Mouse (Mus musculus) cerebellum, postnatal 10 days (tissue): ENCODE data around the gene Spata9.
"Not testable (repeated sequence)": the region's sequence is repeated elsewhere in the genome, so short reads cannot be mapped to it uniquely, and the experiment has no call there.

Experiments used
- DNase-seq, 2 experiments: peaks; one replicate each; pipeline ENCODE4 v3.0.0; 2021; ENCODE audit warnings: mixed read lengths in 2 of 2

Gene Spata9

GRCm38 (mm10) chr13:75966850-75967249, at the start of gene Spata9:
Gene Spata9 (plus strand): TSS chr13:75967150.
- no peak for DNase-seq

GRCm38 (mm10) chr13:75927951-75928350, 39.0 kb upstream of the Spata9 start:
- no peak for DNase-seq

- not testable (repeated sequence) for DNase-seq
These were observed 37.9 kb upstream of the Spata9 start for GRCm38 (mm10) chr13:75929071-75929470.

GRCm38 (mm10) chr13:75930023-75930422, 36.9 kb upstream of the Spata9 start:
- DNase-seq: peak in 1 of 2 experiments; percentile 18

DNA sequence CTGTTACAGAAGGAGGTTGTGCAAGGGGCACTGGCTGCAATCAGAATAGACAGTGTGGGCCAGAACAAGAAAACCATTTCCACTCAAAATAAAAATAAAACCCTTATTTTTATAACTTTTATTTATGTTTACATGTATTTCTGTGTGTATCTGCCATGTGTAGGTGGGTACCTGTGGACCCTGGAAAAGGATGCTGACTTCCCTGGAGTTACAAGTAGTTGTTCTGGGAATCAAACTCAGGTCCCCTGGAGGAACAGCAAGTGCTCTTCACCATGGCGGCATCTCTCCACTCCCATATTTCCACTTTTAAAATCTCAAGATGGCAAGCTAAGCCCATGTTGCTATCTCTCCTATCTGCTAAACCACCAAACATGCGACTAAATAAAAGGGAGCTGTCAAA, 36.3 kb upstream of the Spata9 start:
- no peak for DNase-seq

DNA sequence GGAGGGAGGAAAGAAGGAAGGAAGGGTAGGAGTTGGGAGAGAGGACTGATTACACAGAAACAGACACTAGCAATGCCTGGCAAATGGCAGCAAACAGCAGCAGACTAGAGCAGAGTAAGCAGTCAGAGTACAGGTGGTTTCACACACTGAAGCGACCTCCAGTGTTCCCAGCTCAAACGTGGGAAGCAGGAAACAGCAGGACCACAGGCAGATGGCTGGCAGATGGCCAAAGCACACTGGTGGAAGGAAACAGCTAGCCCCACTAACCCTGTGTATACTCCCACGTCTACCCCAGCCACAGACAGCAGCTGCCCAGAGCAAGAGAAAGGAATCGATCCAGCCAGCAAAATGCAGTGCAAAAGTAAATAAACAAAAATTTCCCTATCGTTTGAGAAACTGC, 35.9 kb upstream of the Spata9 start:
- DNase-seq: peak; percentile 83 to 87

DNA sequence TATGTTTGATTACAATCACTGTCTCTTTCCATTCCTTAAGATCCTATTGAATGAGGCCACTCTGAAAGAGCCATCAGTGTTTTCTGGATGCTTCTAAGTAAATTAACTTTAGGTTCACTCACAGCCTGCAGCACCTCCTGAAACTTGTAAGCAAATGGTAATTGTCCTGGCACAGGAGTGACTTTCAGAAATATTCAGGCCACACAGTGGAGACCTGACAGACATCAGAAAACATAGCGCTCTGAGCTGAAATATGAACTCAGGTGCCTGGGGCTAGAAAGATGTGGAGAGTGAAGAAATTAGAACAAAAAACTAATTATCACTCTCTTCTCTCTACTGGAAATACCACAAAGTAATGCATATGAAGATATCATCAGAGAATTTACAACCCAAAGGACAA, 33.7 kb upstream of the Spata9 start:
- DNase-seq: no peak

DNA sequence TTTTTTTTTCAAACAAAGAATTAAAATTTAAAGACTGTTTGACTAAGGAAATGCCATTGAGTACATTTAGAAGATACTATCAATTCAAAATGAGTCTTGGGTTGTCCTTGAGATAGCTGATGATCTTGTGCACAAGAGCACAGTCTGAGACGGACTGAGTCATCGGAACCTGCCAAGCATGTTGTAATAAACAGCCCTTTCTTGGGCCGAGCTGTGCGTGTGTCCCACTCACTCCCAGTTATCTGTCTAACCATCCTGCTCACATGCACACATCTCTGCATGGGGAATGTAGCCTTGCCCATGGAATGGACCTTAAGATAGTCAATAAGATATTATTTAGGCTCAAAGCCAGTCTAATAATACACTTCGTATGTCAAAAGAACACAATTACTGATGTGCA, 28.1 kb upstream of the Spata9 start:
- DNase-seq: no peak

DNA sequence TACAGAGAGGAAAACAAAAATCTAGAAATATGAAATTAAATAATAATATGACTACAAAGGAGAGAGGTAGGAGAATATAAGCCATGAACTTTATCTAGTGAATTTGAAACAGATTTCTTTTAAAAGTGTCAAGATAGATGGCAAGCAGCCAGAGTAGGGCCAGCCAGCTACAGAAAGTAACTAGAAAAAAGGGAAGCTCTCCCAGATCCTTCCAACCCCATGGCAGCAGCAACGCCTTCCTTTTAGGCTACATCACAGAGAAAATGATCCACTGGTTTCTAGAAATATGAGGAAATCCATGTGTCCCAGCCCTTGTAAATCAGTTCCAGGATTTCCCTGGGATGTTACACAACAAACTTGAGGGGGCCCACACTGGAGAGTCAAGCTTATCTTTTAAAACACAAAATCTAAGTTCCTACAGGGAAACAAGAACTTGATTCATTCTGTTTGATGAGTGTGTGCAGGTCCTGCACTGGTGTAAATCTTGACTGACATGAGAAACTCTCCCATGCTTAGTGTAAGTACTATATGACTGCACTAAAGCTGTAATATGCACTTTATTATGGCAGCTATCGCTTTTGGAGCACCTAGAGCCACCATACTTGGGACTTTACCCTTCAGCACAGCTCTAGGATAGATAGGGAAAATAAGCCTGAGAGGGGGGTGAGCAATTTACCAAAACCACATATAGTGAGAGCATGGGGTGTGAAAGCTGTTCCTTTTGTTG, 26.0 kb upstream of the Spata9 start:
- DNase-seq: peak in 1 of 2 experiments; percentile 19

GRCm38 (mm10) chr13:75941518-75942295, 25.2 kb upstream of the Spata9 start:
- DNase-seq: peak in 1 of 2 experiments; percentile 14

DNA sequence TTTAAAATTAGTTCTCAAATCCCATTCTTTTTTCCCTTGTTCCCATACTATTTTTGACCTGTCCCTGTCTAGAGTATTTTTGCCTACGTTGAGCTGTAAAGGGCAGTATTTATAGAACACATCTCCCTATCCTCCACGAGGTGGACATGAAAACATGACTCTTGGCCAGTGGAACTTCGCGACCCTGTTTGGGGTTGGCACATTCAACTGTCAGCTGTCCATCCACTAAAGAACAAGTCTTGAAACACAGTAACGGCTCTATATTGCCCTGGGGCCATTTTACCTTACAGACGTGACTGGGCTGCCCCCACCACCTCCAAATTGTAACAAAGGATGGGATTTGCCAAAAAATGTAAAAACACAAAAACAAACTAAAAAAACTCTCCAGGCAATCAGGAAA, 24.2 kb upstream of the Spata9 start:
- DNase-seq: peak; percentile 50 to 66

DNA sequence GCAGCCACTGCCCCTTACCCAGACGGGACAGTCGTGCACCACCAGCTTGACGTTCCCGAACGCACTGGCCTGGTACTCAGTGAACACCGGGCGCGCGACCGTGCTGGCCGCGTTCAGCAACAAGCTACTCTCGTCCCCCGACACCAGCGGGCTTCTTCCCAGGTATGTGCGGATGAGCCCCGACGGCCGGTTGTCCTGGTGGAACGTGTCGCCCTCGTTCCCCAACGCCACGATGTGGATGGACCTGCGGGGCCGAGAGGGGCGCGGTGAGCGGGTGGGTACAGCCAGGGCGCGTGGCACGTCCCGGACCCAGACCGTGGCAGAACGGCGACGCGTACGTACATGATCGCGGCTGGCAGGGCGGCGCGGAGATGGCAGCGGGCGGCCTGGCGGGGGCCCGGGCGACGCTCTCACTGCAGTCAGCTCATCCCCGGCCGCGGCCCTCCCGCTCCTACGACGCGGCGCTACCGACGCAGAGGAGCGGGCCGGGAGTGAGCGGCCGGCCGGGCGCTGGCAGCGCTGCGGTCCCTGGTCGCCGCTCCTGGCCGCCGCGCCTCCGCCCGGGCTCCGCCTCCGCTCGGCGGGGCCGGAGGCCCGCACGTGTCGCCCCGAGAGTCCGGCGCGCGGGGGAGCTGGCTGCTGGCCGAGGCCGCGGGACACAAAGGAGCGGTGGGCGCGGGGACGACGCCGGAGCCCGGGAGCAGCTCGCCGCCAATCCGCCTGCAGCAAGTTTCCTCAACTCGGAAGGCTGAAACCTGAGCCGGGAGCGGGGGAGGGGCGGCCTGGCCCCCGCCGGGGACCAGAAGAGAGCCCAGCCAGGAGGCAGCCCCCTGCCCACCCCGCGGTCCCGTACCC, 23.5 kb upstream of the Spata9 start, which contains the start of gene Rhobtb3:
Gene Rhobtb3, minus strand, starts transcription at position 737 of the 855 bp plus-strand sequence.
- peak; percentile 88 to 91 for DNase-seq

DNA sequence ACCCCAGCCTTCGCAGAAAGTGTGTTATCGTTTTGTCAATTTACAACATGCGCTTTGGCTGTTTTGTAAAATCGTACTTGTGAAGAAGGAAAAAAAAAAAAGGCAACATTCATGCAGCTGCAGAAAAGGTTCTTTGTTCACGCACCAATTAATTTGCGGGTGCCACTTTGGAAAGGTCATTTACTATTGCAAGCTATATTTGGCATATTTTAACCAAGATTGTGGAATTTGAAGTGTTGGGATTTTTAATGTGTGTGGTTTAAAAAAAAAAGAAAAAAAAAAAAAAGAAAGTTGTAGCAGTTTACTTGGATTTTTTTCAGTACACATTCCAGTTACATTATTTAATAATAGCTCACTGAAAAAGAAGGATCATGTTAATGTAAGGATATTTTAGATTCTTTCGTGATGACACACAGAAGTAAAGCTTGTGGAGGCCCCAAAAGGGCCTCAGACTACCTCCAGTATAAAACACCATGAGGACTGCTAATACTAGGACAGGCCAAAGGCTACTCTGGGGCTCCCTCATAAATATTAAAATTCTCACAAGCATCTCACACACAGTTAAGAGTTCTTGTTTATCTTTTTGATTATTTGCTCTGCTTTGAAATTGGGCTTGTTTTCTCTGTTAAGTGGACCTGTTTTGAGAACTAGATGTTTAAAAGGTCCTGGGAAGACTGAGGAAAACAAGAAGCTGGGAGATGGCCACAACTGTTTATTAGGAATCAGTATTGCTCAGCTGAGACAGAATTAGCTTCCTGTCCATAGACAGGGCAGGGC, 22.7 kb upstream of the Spata9 start:
- peak in 1 of 2 experiments; percentile 12 for DNase-seq

DNA sequence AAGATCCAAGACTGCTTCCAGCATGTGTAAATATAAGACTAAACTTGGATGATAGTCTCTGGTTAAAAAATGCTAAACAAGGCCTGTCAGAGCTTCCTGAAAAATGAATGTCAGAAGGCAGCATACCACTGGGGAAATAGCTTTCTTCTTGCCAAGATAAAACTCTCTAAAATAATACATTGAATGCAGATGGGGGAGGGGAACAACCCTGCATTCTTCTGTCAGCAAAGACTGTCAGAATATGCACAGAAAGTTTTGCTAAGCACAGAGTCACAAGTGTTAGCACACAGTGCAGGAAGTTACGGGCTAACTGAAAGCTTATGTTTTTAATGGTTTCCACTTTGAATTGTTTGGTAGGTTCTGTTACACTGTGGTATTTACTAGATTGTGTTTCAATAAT, 16.7 kb upstream of the Spata9 start:
- DNase-seq: no peak

DNA sequence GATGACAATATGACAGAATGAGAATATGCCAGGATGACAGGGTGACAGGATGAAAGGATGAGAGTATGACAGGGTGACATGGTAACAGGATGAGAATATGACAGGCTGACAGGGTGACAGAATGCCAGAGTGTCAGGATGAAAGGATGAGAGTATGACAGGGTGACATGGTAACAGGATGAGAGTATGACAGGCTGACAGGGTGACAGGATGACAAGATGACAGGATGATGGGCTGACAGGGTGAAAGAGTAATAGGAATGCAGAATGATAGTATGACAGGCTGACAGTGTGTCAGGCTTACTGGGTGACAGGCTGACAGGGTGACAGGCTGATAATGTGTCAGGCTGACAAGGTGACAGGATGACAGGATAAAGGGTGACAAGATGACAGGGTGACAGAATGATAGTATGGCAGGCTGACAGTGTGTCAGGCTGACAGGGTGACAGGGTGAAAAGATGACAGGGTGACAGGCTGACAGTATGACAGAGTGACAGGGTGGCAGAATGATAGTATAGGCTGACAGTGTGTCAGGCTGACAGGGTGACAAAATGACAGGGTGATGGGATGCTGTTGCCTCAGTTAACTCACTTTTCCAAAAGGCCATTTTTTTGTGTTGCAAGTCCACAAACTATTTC, 11.5 kb upstream of the Spata9 start:
- DNase-seq: no peak

GRCm38 (mm10) chr13:75974481-75974880, 7.5 kb downstream of the Spata9 start:
- DNase-seq: no peak

GRCm38 (mm10) chr13:75975629-75976028, 8.7 kb downstream of the Spata9 start:
- DNase-seq: no peak

DNA sequence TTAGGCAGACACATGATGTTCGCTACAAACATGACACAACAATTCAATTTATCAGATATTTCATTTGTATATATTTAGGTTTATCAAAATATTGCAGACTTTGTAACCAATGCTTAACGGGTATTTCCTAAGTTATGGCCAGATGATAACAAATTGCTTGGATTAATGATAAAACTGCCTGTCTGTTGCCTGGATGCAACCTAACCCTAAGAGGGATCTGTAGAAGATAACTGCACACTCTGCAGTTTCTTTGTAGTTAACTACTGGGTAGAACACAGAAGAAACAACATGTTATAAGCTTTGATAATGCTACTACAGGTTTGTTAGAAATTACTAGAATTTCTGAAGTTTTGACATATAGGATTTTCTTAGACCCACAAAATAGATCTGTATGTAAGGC, 9.3 kb downstream of the Spata9 start:
- no peak for DNase-seq

- no peak for DNase-seq
These were observed 9.7 kb downstream of the Spata9 start for GRCm38 (mm10) chr13:75976649-75977048.

DNA sequence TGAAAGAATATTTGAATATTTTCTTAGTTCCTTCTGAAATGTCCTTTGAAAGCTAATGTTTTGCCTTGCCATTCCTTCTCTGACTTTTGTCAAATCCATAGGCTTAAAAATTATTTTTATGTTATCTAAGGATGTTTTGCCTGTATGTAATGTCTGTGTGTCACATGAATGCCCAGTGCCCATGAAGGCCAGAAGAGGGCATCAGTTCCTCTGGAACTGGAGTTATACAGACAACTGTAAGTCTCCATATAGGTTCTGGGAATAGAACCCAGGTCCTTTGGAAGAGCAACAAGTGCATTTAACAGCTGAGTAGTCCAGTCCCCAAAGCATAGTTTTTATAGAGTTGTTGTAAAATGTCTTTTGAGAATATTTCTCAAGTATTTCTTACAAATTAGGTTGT, 15.0 kb downstream of the Spata9 start:
- peak; percentile 5 to 11 for DNase-seq

GRCm38 (mm10) chr13:75988096-75988495, 21.1 kb downstream of the Spata9 start:
- DNase-seq: peak in 1 of 2 experiments; percentile 3
